Mouse (Mus musculus): Measurements from ENCODE around the gene Il17a. TPM values are rescaled to one million over a fixed set of nuclear protein-coding genes. Genes with fewer than 3 reads are reported as not detected.

The Il17a gene
- not detected in 2 replicates for polyA plus RNA-seq (2014; fragmentation: Nextera tagmentation; extraction: Ambion mirVana)

DNA sequence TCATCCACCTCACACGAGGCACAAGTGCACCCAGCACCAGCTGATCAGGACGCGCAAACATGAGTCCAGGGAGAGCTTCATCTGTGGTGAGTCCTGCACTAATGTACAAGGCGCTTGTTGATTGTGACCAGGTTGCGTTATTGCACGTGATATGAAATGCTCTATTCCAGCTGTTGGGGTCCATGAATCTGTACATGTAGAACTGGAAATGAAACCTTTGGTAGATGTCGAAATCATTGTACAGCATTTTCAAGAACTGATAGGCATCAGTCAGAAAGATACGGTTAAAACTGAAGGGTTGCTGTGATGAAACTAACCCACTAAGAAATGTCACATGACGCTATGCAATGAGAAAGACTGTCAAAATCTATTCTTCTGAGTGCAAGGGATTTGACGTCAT lies at the start of gene Il17a:
Gene Il17a (plus strand): TSS at position 3 of the 400 bp plus-strand sequence.
- Histone ChIP-seq H3K9me3 (ENCODE audit: control insufficient read depth, low read depth, low read length) (peaks cover 3% of the 10 kb centered on the region; the same call in 1 of the 2 replicates), H3K36me3 (ENCODE audit: control insufficient read depth, insufficient read depth, low read length) (no peaks in the 10 kb centered on the region), H3K4me3 (ENCODE audit: low read depth, low read length) (no peak within 1 kb of the TSS), H3K4me2 (replicated peaks; ENCODE audit: low read depth, low read length) (no peak within 1 kb of the TSS), H3K9ac (replicated peaks; ENCODE audit: low read depth, low read length) (no peak within 1 kb of the TSS), H3K4me1 (ENCODE audit: control insufficient read depth, insufficient read depth, low read length) (no peaks in the 10 kb centered on the region), H3K27me3 (ENCODE audit: control insufficient read depth, insufficient read depth, low read length) (no peaks in the 10 kb centered on the region), H3K27ac (ENCODE audit: low read length) (no peak within 1 kb of the TSS)
- no peak for ATAC-seq (ENCODE audit: insufficient number of reproducible peaks, insufficient read depth, low FRiP score, low read depth)
- 91% methylated on average over 10 of the region's 10 CpGs for WGBS

DNA sequence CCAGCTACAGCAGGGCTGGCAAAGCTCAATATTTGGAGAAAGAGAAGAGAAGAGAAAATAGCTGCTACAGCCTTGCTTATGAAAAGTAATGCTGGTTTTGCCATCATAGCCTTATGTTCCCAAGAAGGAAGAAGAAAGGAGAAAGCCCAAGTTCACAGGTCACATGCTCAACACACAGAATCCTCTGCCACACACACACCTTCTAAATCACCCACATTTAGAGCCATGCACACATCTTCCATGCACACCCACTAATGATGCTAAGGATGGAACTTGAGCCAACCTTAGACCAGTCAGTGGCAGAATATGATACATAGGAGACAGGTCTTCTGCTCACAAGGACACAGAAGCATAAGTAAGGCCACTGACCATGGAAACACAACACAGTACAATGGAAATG lies 47.9 kb upstream of the Il17a start:
- H3K9ac ChIP-seq (replicated peaks; ENCODE audit: low read depth, low read length) = no peak overlapping the region
- no peak for ATAC-seq (ENCODE audit: insufficient number of reproducible peaks, insufficient read depth, low FRiP score, low read depth)
- H3K27ac ChIP-seq (ENCODE audit: low read length) = no peak overlapping the region
- H3K4me2 ChIP-seq (replicated peaks; ENCODE audit: low read depth, low read length) = no peak overlapping the region
- no peaks in the 10 kb centered on the region for H3K4me1 ChIP-seq (ENCODE audit: control insufficient read depth, insufficient read depth, low read length)
- no peak overlapping the region for H3K4me3 ChIP-seq (ENCODE audit: low read depth, low read length)
- H3K9me3 ChIP-seq (ENCODE audit: control insufficient read depth, low read depth, low read length) = no peaks in the 10 kb centered on the region
- no peaks in the 10 kb centered on the region for H3K36me3 ChIP-seq (ENCODE audit: control insufficient read depth, insufficient read depth, low read length)
- H3K27me3 ChIP-seq (ENCODE audit: control insufficient read depth, insufficient read depth, low read length) = no peaks in the 10 kb centered on the region

DNA sequence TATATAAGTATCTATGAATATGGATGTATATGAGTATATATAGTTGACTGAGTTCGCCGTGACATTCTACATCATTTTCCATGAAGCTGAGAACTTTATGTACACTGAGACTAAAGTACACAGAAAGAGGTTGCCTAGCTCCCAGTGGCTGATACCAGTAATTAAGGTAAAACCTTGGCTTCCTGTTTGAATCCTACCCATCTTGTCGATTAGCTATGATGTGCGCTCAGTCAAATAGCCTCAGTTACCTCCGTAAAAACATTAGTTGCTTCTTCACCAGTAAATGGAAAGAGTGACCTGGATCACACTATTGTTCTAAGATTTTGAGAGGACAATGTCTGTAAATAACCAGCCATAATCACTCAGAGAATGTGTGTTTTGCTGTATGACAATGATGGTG lies 47.3 kb upstream of the Il17a start:
- H3K4me3 ChIP-seq (ENCODE audit: low read depth, low read length) = no peak overlapping the region
- no peaks in the 10 kb centered on the region for H3K9me3 ChIP-seq (ENCODE audit: control insufficient read depth, low read depth, low read length)
- ATAC-seq (ENCODE audit: insufficient number of reproducible peaks, insufficient read depth, low FRiP score, low read depth) = no peak
- H3K27me3 ChIP-seq (ENCODE audit: control insufficient read depth, insufficient read depth, low read length) = no peaks in the 10 kb centered on the region
- H3K4me2 ChIP-seq (replicated peaks; ENCODE audit: low read depth, low read length) = no peak overlapping the region
- no peak overlapping the region for H3K27ac ChIP-seq (ENCODE audit: low read length)
- no peak overlapping the region for H3K9ac ChIP-seq (replicated peaks; ENCODE audit: low read depth, low read length)
- H3K36me3 ChIP-seq (ENCODE audit: control insufficient read depth, insufficient read depth, low read length) = no peaks in the 10 kb centered on the region
- WGBS = 93% methylated on average over 5 of the region's 5 CpGs
- no peaks in the 10 kb centered on the region for H3K4me1 ChIP-seq (ENCODE audit: control insufficient read depth, insufficient read depth, low read length)

DNA sequence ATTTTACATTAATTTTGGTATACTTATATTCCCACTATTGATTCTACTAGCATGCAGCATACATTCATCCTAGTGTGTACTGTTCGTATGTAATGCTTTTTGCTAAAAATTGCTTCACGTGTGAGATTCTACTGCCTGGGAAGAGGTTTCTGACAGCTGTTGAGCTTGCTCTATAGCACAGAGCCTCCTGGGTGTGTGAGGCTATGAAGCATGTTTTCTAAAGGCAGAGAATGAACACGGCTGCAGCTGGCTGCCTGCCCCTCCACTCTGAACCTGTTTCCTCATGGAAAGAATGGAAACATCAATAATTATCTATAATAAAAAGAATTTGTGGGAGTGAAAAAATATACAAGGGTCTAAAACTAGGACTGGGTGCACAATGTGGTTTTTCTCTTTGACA lies 46.9 kb upstream of the Il17a start:
- Histone ChIP-seq H3K4me2 (replicated peaks; ENCODE audit: low read depth, low read length) (no peak overlapping the region), H3K4me3 (ENCODE audit: low read depth, low read length) (no peak overlapping the region), H3K27ac (ENCODE audit: low read length) (no peak overlapping the region), H3K27me3 (ENCODE audit: control insufficient read depth, insufficient read depth, low read length) (no peaks in the 10 kb centered on the region), H3K4me1 (ENCODE audit: control insufficient read depth, insufficient read depth, low read length) (no peaks in the 10 kb centered on the region), H3K9me3 (ENCODE audit: control insufficient read depth, low read depth, low read length) (no peaks in the 10 kb centered on the region), H3K36me3 (ENCODE audit: control insufficient read depth, insufficient read depth, low read length) (no peaks in the 10 kb centered on the region), H3K9ac (replicated peaks; ENCODE audit: low read depth, low read length) (no peak overlapping the region)
- 71% methylated on average over 3 of the region's 3 CpGs for WGBS
- no peak for ATAC-seq (ENCODE audit: insufficient number of reproducible peaks, insufficient read depth, low FRiP score, low read depth)

DNA sequence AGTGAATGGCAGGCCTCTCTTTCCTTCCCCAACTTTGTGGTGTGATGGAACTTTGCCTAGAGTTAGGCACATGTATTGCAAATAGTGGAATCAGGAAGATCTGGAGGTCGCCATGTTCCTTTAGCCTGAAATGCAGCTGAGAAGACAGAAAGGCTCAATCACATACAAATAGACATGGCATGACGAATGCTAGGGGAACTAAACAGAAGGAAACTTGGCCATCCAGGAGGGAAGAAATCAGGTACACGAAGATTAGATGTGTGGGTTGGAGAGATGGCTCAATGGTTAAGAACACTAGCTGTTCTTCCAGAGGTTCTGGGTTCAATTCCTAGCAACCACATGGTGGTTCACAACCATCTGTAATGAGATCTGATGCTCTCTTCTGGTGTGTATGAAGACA lies 46.3 kb upstream of the Il17a start:
- Histone ChIP-seq H3K9ac (replicated peaks; ENCODE audit: low read depth, low read length) (no peak overlapping the region), H3K9me3 (ENCODE audit: control insufficient read depth, low read depth, low read length) (no peaks in the 10 kb centered on the region), H3K4me1 (ENCODE audit: control insufficient read depth, insufficient read depth, low read length) (no peaks in the 10 kb centered on the region), H3K27ac (ENCODE audit: low read length) (no peak overlapping the region), H3K4me3 (ENCODE audit: low read depth, low read length) (no peak overlapping the region), H3K4me2 (replicated peaks; ENCODE audit: low read depth, low read length) (no peak overlapping the region), H3K36me3 (ENCODE audit: control insufficient read depth, insufficient read depth, low read length) (no peaks in the 10 kb centered on the region), H3K27me3 (ENCODE audit: control insufficient read depth, insufficient read depth, low read length) (no peaks in the 10 kb centered on the region)
- 83% methylated on average over 3 of the region's 3 CpGs for WGBS
- no peak for ATAC-seq (ENCODE audit: insufficient number of reproducible peaks, insufficient read depth, low FRiP score, low read depth)

DNA sequence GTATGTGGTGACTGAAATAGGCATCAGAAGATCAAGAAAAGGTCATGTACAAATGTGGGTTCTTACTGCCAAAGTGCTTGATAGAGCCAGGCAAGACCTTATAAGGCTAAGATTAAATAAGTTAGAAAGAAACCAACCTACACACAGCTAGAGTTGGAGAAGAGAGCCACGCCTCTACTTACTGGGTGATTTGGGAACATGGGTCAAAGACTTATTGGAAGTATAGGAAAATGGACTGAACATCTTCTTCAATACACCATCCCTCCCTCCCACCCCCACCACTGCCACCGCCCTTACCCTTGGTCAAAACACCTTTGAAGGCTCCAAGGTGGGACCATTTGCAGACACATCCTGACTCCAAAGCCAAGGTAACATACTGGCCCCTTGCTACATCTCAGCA lies 45.3 kb upstream of the Il17a start:
- Histone ChIP-seq H3K9me3 (ENCODE audit: control insufficient read depth, low read depth, low read length) (no peaks in the 10 kb centered on the region), H3K9ac (replicated peaks; ENCODE audit: low read depth, low read length) (no peak overlapping the region), H3K4me1 (ENCODE audit: control insufficient read depth, insufficient read depth, low read length) (no peaks in the 10 kb centered on the region), H3K27me3 (ENCODE audit: control insufficient read depth, insufficient read depth, low read length) (no peaks in the 10 kb centered on the region), H3K36me3 (ENCODE audit: control insufficient read depth, insufficient read depth, low read length) (no peaks in the 10 kb centered on the region), H3K4me3 (ENCODE audit: low read depth, low read length) (no peak overlapping the region), H3K4me2 (replicated peaks; ENCODE audit: low read depth, low read length) (no peak overlapping the region), H3K27ac (ENCODE audit: low read length) (no peak overlapping the region)
- no peak for ATAC-seq (ENCODE audit: insufficient number of reproducible peaks, insufficient read depth, low FRiP score, low read depth)
- WGBS = 84% methylated on average over 2 of the region's 2 CpGs

DNA sequence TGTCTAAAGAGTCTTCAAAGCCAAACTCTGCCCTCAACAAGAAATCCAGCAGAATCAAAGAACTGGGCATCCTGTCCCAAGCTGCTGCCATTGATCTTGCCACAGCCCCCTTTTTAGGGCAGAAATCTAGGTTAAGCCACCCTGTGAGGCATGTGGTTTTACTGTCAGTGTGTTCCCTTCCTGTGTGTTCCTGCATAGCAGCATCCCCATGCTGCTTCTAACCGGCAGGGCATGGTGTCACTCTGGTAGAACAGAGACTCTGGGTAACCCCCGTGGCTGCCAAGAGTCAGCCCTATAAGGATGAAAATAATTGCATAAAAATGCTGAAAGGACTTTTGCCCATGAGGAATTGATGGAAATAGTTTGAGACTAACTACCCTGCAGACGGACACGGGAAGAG lies 44.8 kb upstream of the Il17a start:
- ATAC-seq (ENCODE audit: insufficient number of reproducible peaks, insufficient read depth, low FRiP score, low read depth) = no peak
- Histone ChIP-seq H3K27me3 (ENCODE audit: control insufficient read depth, insufficient read depth, low read length) (no peaks in the 10 kb centered on the region), H3K36me3 (ENCODE audit: control insufficient read depth, insufficient read depth, low read length) (no peaks in the 10 kb centered on the region), H3K27ac (ENCODE audit: low read length) (no peak overlapping the region), H3K9me3 (ENCODE audit: control insufficient read depth, low read depth, low read length) (no peaks in the 10 kb centered on the region), H3K4me2 (replicated peaks; ENCODE audit: low read depth, low read length) (no peak overlapping the region), H3K4me1 (ENCODE audit: control insufficient read depth, insufficient read depth, low read length) (no peaks in the 10 kb centered on the region), H3K9ac (replicated peaks; ENCODE audit: low read depth, low read length) (no peak overlapping the region), H3K4me3 (ENCODE audit: low read depth, low read length) (no peak overlapping the region)
- 86% methylated on average over 4 of the region's 4 CpGs for WGBS

DNA sequence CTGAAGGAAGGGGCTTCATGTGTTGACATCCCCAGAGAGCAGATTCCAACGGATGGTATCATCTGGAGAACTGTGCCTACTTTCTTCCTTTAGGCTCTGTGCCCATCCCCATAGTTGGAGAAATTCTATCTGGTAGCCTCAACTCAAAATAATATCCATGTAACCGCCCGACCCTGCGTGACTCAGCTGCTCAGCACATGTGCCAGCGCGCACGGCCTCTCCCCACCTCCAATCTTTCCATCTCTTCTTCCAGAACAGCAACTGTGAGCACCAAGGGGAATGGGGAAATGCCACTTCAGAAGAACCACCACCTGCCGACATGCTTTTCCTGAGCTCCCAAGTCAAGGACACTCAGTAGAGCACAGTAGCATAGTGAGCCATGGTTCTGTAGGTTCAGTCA lies 39.4 kb upstream of the Il17a start:
- no peak for ATAC-seq (ENCODE audit: insufficient number of reproducible peaks, insufficient read depth, low FRiP score, low read depth)
- H3K9me3 ChIP-seq (ENCODE audit: control insufficient read depth, low read depth, low read length) = no peaks in the 10 kb centered on the region
- no peak overlapping the region for H3K4me3 ChIP-seq (ENCODE audit: low read depth, low read length)
- H3K4me1 ChIP-seq (ENCODE audit: control insufficient read depth, insufficient read depth, low read length) = no peaks in the 10 kb centered on the region
- H3K27me3 ChIP-seq (ENCODE audit: control insufficient read depth, insufficient read depth, low read length) = no peaks in the 10 kb centered on the region
- no peak overlapping the region for H3K27ac ChIP-seq (ENCODE audit: low read length)
- no peak overlapping the region for H3K9ac ChIP-seq (replicated peaks; ENCODE audit: low read depth, low read length)
- WGBS = 94% methylated on average over 8 of the region's 8 CpGs
- H3K36me3 ChIP-seq (ENCODE audit: control insufficient read depth, insufficient read depth, low read length) = no peaks in the 10 kb centered on the region
- no peak overlapping the region for H3K4me2 ChIP-seq (replicated peaks; ENCODE audit: low read depth, low read length)

DNA sequence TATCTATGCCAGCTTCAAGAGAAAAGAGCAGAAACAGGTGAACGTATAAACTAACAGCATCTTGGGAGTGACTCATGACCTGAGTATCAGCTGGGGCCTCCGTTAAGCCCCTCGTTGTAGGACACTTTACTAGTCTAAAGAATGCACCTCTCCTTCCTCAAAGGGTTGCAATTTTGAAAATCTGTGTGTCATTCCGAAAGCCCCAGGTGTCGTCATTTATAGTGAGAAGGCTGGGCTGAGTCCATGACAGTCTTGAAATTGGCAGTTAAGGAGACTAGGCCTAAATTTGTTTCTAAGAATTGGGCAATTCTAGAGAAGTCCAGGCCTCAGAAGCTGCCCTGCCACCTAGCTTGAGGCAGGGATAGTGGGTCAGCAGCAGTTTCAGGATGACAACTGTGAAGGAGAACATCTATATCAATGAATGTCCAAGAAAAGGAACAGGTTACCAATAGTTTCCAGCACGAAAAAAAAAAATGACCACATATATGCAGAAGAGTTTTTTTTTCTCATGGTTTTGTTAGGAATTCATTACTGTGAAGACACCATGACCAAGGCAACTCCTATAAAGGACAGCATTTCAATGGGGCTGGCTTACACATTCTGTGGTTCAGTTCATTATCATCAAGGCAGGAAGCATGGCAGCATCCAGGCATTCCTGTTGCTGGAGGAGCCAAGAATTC lies 36.9 kb upstream of the Il17a start:
- Histone ChIP-seq H3K4me3 (ENCODE audit: low read depth, low read length) (no peak overlapping the region), H3K36me3 (ENCODE audit: control insufficient read depth, insufficient read depth, low read length) (no peaks in the 10 kb centered on the region), H3K9me3 (ENCODE audit: control insufficient read depth, low read depth, low read length) (no peaks in the 10 kb centered on the region), H3K4me2 (replicated peaks; ENCODE audit: low read depth, low read length) (no peak overlapping the region), H3K27ac (ENCODE audit: low read length) (no peak overlapping the region), H3K4me1 (ENCODE audit: control insufficient read depth, insufficient read depth, low read length) (no peaks in the 10 kb centered on the region), H3K27me3 (ENCODE audit: control insufficient read depth, insufficient read depth, low read length) (no peaks in the 10 kb centered on the region), H3K9ac (replicated peaks; ENCODE audit: low read depth, low read length) (no peak overlapping the region)
- ATAC-seq (ENCODE audit: insufficient number of reproducible peaks, insufficient read depth, low FRiP score, low read depth) = no peak
- 84% methylated on average over 6 of the region's 6 CpGs for WGBS

All from stomach, embryonic 14.5 days (tissue).